Mouse (Mus musculus): Measurements from ENCODE around the gene Slc38a6. TPM values are rescaled to one million over a fixed set of nuclear protein-coding genes. Genes with fewer than 3 reads are reported as not detected.

The Slc38a6 gene
- polyA plus RNA-seq, 1 experiment = not detected

- Histone ChIP-seq H3K27me3 (ENCODE audit: control insufficient read depth) (no peaks in the 10 kb centered on the region), H3K9me3 (ENCODE audit: control insufficient read depth, low read length) (no peaks in the 10 kb centered on the region), H3K36me3 (ENCODE audit: control insufficient read depth) (no peaks in the 10 kb centered on the region), H3K4me3 (replicated peaks) (no peak overlapping the region), H3K4me1 (ENCODE audit: control insufficient read depth) (no peaks in the 10 kb centered on the region)
- TF ChIP-seq GATA1 (IDR thresholded peaks at IDR 0.05; ENCODE audit: low read length) (no peak), TAL1 (IDR thresholded peaks at IDR 0.05; ENCODE audit: low read length) (no peak)
Measured at GRCm38 (mm10) chr12:73359520-73359919, 72.9 kb downstream of the Slc38a6 start.

GRCm38 (mm10) chr12:73361201-73361600 lies 74.6 kb downstream of the Slc38a6 start:
- no peak for TF ChIP-seq TAL1 (IDR thresholded peaks at IDR 0.05; ENCODE audit: low read length)
- TF ChIP-seq GATA1 (IDR thresholded peaks at IDR 0.05; ENCODE audit: low read length) = no peak
- no peaks in the 10 kb centered on the region for H3K4me1 ChIP-seq (ENCODE audit: control insufficient read depth)
- H3K4me3 ChIP-seq (replicated peaks) = no peak overlapping the region
- no peaks in the 10 kb centered on the region for H3K27me3 ChIP-seq (ENCODE audit: control insufficient read depth)
- no peaks in the 10 kb centered on the region for H3K36me3 ChIP-seq (ENCODE audit: control insufficient read depth)
- no peaks in the 10 kb centered on the region for H3K9me3 ChIP-seq (ENCODE audit: control insufficient read depth, low read length)

- no peaks in the 10 kb centered on the region for H3K4me1 ChIP-seq (ENCODE audit: control insufficient read depth)
- no peaks in the 10 kb centered on the region for H3K36me3 ChIP-seq (ENCODE audit: control insufficient read depth)
- H3K4me3 ChIP-seq (replicated peaks) = no peak overlapping the region
- H3K27me3 ChIP-seq (ENCODE audit: control insufficient read depth) = no peaks in the 10 kb centered on the region
- H3K9me3 ChIP-seq (ENCODE audit: control insufficient read depth, low read length) = no peaks in the 10 kb centered on the region
- TF ChIP-seq GATA1 (IDR thresholded peaks at IDR 0.05; ENCODE audit: low read length) (no peak), TAL1 (IDR thresholded peaks at IDR 0.05; ENCODE audit: low read length) (no peak)
Measured at GRCm38 (mm10) chr12:73363401-73363800, 76.8 kb downstream of the Slc38a6 start.

GRCm38 (mm10) chr12:73363956-73364355 lies 77.4 kb downstream of the Slc38a6 start:
- Histone ChIP-seq H3K4me1 (ENCODE audit: control insufficient read depth) (no peaks in the 10 kb centered on the region), H3K4me3 (replicated peaks) (no peak overlapping the region), H3K27me3 (ENCODE audit: control insufficient read depth) (no peaks in the 10 kb centered on the region), H3K9me3 (ENCODE audit: control insufficient read depth, low read length) (no peaks in the 10 kb centered on the region), H3K36me3 (ENCODE audit: control insufficient read depth) (no peaks in the 10 kb centered on the region)
- no peak for TF ChIP-seq GATA1 (IDR thresholded peaks at IDR 0.05; ENCODE audit: low read length)
- TF ChIP-seq TAL1 (IDR thresholded peaks at IDR 0.05; ENCODE audit: low read length) = no peak

- Histone ChIP-seq H3K27me3 (ENCODE audit: control insufficient read depth) (no peaks in the 10 kb centered on the region), H3K4me3 (replicated peaks) (no peak overlapping the region), H3K4me1 (ENCODE audit: control insufficient read depth) (no peaks in the 10 kb centered on the region), H3K9me3 (ENCODE audit: control insufficient read depth, low read length) (no peaks in the 10 kb centered on the region), H3K36me3 (ENCODE audit: control insufficient read depth) (no peaks in the 10 kb centered on the region)
- TF ChIP-seq TAL1 (IDR thresholded peaks at IDR 0.05; ENCODE audit: low read length) (no peak), GATA1 (IDR thresholded peaks at IDR 0.05; ENCODE audit: low read length) (no peak)
Measured at GRCm38 (mm10) chr12:73366581-73366980, 80.0 kb downstream of the Slc38a6 start.

- TF ChIP-seq GATA1 (IDR thresholded peaks at IDR 0.05; ENCODE audit: low read length) (no peak), TAL1 (IDR thresholded peaks at IDR 0.05; ENCODE audit: low read length) (no peak)
- no peaks in the 10 kb centered on the region for H3K36me3 ChIP-seq (ENCODE audit: control insufficient read depth)
- no peak overlapping the region for H3K4me3 ChIP-seq (replicated peaks)
- H3K4me1 ChIP-seq (ENCODE audit: control insufficient read depth) = no peaks in the 10 kb centered on the region
- no peaks in the 10 kb centered on the region for H3K27me3 ChIP-seq (ENCODE audit: control insufficient read depth)
- H3K9me3 ChIP-seq (ENCODE audit: control insufficient read depth, low read length) = no peaks in the 10 kb centered on the region
Measured at GRCm38 (mm10) chr12:73367460-73368079, 81.0 kb downstream of the Slc38a6 start.

GRCm38 (mm10) chr12:73368868-73369608 lies 82.5 kb downstream of the Slc38a6 start:
- H3K9me3 ChIP-seq (ENCODE audit: control insufficient read depth, low read length) = no peaks in the 10 kb centered on the region
- H3K4me3 ChIP-seq (replicated peaks) = no peak overlapping the region
- TF ChIP-seq TAL1 (IDR thresholded peaks at IDR 0.05; ENCODE audit: low read length) = no peak
- no peak for TF ChIP-seq GATA1 (IDR thresholded peaks at IDR 0.05; ENCODE audit: low read length)
- no peaks in the 10 kb centered on the region for H3K36me3 ChIP-seq (ENCODE audit: control insufficient read depth)
- no peaks in the 10 kb centered on the region for H3K4me1 ChIP-seq (ENCODE audit: control insufficient read depth)
- H3K27me3 ChIP-seq (ENCODE audit: control insufficient read depth) = no peaks in the 10 kb centered on the region

- TF ChIP-seq TAL1 (IDR thresholded peaks at IDR 0.05; ENCODE audit: low read length) (no peak), GATA1 (IDR thresholded peaks at IDR 0.05; ENCODE audit: low read length) (no peak)
- H3K27me3 ChIP-seq (ENCODE audit: control insufficient read depth) = no peaks in the 10 kb centered on the region
- no peak overlapping the region for H3K4me3 ChIP-seq (replicated peaks)
- no peaks in the 10 kb centered on the region for H3K36me3 ChIP-seq (ENCODE audit: control insufficient read depth)
- no peaks in the 10 kb centered on the region for H3K9me3 ChIP-seq (ENCODE audit: control insufficient read depth, low read length)
- no peaks in the 10 kb centered on the region for H3K4me1 ChIP-seq (ENCODE audit: control insufficient read depth)
Measured at GRCm38 (mm10) chr12:73370367-73370944, 83.9 kb downstream of the Slc38a6 start.

- Histone ChIP-seq H3K9me3 (ENCODE audit: control insufficient read depth, low read length) (no peaks in the 10 kb centered on the region), H3K4me3 (replicated peaks) (no peak overlapping the region), H3K36me3 (ENCODE audit: control insufficient read depth) (no peaks in the 10 kb centered on the region), H3K27me3 (ENCODE audit: control insufficient read depth) (no peaks in the 10 kb centered on the region), H3K4me1 (ENCODE audit: control insufficient read depth) (no peaks in the 10 kb centered on the region)
- TF ChIP-seq TAL1 (IDR thresholded peaks at IDR 0.05; ENCODE audit: low read length) = no peak
- TF ChIP-seq GATA1 (IDR thresholded peaks at IDR 0.05; ENCODE audit: low read length) = no peak
Measured at GRCm38 (mm10) chr12:73371132-73371531, 84.6 kb downstream of the Slc38a6 start.

Measured in erythroblast, embryonic 14.5 days (primary cell).